Mouse (Mus musculus) MEL-GATA-1-ER (cell line): ENCODE results near the gene Serinc2.

ENCODE experiments used
- DNase-seq: peaks from one replicate; pipeline ENCODE4 v3.0.0-alpha.2; 2012; ENCODE audit warnings: low read depth; ENCODE audit errors: extremely low read depth

The Serinc2 gene

GRCm38 (mm10) chr4:130297123-130297529 lies 18.1 kb upstream of the Serinc2 start:
- DNase-seq: peak; percentile 91

- peak; percentile 68 for DNase-seq
Measured at GRCm38 (mm10) chr4:130296243-130296965, 17.4 kb upstream of the Serinc2 start.

- DNase-seq: peak; percentile 65
Measured at GRCm38 (mm10) chr4:130295047-130295745, 16.2 kb upstream of the Serinc2 start.

- no peak for DNase-seq
Measured at GRCm38 (mm10) chr4:130294513-130294912, 15.5 kb upstream of the Serinc2 start.

GRCm38 (mm10) chr4:130292271-130292670 lies 13.3 kb upstream of the Serinc2 start:
- peak; percentile 45 for DNase-seq

GRCm38 (mm10) chr4:130289824-130290223 lies 10.8 kb upstream of the Serinc2 start:
- no peak for DNase-seq

GRCm38 (mm10) chr4:130286531-130286930 lies 7.5 kb upstream of the Serinc2 start:
- DNase-seq: no peak

GRCm38 (mm10) chr4:130283826-130284225 lies 4.8 kb upstream of the Serinc2 start:
- no peak for DNase-seq

- DNase-seq: no peak
Measured at GRCm38 (mm10) chr4:130282856-130283255, 3.9 kb upstream of the Serinc2 start.

- DNase-seq: no peak
Measured at GRCm38 (mm10) chr4:130276573-130277176, 2.3 kb downstream of the Serinc2 start.

GRCm38 (mm10) chr4:130275823-130276105 lies 3.2 kb downstream of the Serinc2 start:
- no peak for DNase-seq

- DNase-seq: no peak
Measured at GRCm38 (mm10) chr4:130275016-130275822, 3.8 kb downstream of the Serinc2 start.

- no peak for DNase-seq
Measured at GRCm38 (mm10) chr4:130274346-130275015, 4.5 kb downstream of the Serinc2 start.

GRCm38 (mm10) chr4:130273698-130274345 lies 5.2 kb downstream of the Serinc2 start:
- no peak for DNase-seq

GRCm38 (mm10) chr4:130270611-130271347 lies 8.2 kb downstream of the Serinc2 start:
- DNase-seq: no peak

GRCm38 (mm10) chr4:130270089-130270488 lies 8.9 kb downstream of the Serinc2 start:
- no peak for DNase-seq

GRCm38 (mm10) chr4:130268736-130269135 lies 10.3 kb downstream of the Serinc2 start:
- no peak for DNase-seq

GRCm38 (mm10) chr4:130267069-130267468 lies 11.9 kb downstream of the Serinc2 start:
- no peak for DNase-seq

- no peak for DNase-seq
Measured at GRCm38 (mm10) chr4:130266601-130267000, 12.4 kb downstream of the Serinc2 start.
